Mouse (Mus musculus): Measurements from ENCODE around the gene Stac3.

GRCm38 (mm10) chr10:127548236-127548635 is 46.8 kb downstream of the Stac3 start:
- TF ChIP-seq CTCF (conservative IDR thresholded peaks at IDR 0.05; ENCODE audit: insufficient read depth, insufficient read length, low read depth, low read length) (no peak), POLR2A (IDR thresholded peaks at IDR 0.05; ENCODE audit: low read depth, low read length) (no peak)
